Mouse (Mus musculus): Measurements from ENCODE around the gene Commd1. TPM values are rescaled to one million over a fixed set of nuclear protein-coding genes. Genes with fewer than 3 reads are reported as not detected.

Commd1 gene
- polyA plus RNA-seq, 2 experiments: 89.7 to 372 TPM

DNA sequence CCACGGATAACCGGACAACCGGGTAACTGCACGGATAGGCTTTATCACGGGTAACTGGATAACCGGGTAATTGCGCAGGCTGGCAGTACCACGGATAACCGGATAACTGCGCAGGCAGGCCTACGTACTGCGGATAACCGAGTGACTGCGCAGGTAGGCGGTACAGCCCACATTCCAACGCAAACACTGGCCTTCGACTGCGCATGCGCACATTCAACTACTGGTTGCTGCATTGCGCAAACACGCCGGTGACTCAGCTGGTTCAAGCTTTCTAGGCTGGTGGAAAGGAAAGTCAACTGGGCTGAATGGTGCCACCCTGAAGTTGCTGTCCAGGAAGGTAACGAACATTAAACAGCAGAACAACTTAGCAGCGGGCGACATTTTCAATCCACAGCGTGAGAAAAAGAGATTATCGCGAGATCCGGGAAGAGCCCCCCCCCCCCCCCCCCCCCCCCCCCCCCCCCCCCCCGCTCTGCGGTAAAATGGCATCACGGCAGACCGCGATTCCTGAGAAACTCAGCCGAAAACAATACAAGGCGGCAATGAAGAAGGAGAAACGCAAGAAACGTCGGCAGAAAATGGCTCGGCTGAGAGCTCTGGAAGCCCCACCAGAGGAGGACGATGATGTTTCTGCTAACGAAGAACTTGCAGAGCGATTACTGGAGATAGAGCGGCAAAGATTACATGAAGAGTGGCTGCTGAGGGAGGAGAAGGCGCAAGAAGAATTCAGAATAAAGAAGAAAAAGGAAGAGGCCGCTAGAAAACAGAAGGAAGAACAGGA, 9.2 kb downstream of the Commd1 start:
- Histone ChIP-seq H3K9ac (ENCODE audit: low read depth, low read length, severe bottlenecking) (peak overlapping the region; percentile 62), H3K27ac (replicated peaks; ENCODE audit: low read depth, low read length) (peak overlapping the region; percentile 76; the same call in 1 of the 2 replicates), H3K4me3 (replicated peaks; ENCODE audit: low read length) (peak overlapping the region; percentile 54), H3K4me2 (replicated peaks; ENCODE audit: low read depth, low read length, severe bottlenecking) (peak overlapping the region; percentile 62), H3K9me3 (ENCODE audit: control insufficient read depth, low read length) (peaks cover 39% of the 10 kb centered on the region), H3K27me3 (ENCODE audit: control insufficient read depth, insufficient read depth, low read length) (no peaks in the 10 kb centered on the region), H3K4me1 (ENCODE audit: control insufficient read depth, insufficient read depth, low read length) (peaks cover 14% of the 10 kb centered on the region), H3K36me3 (ENCODE audit: control insufficient read depth, insufficient read depth, low read length) (peaks cover 21% of the 10 kb centered on the region; the same call in 1 of the 2 replicates)
- DNase-seq (ENCODE audit: low spot score): peak; percentile 81
- TF ChIP-seq POLR2A (IDR thresholded peaks at IDR 0.05; ENCODE audit: borderline replicate concordance, extremely low read depth, insufficient read depth, insufficient read length): no peak
- WGBS: 60% methylated on average over 44 of the region's 46 CpGs
- ATAC-seq (ENCODE audit: low FRiP score, low read depth): peak; percentile 60

- TF ChIP-seq POLR2A (IDR thresholded peaks at IDR 0.05; ENCODE audit: borderline replicate concordance, extremely low read depth, insufficient read depth, insufficient read length): no peak
Observed at GRCm38 (mm10) chr11:22971835-22972709, 10.1 kb downstream of the Commd1 start, which contains the start of gene Zrsr1. TSS of gene Zrsr1 (plus strand) at chr11:22972005.

GRCm38 (mm10) chr11:22970546-22970945, 11.6 kb downstream of the Commd1 start:
- H3K4me3 ChIP-seq (replicated peaks; ENCODE audit: low read length): no peak overlapping the region
- no peak overlapping the region for H3K27ac ChIP-seq (replicated peaks; ENCODE audit: low read depth, low read length)
- no peak for TF ChIP-seq POLR2A (IDR thresholded peaks at IDR 0.05; ENCODE audit: borderline replicate concordance, extremely low read depth, insufficient read depth, insufficient read length)
- H3K36me3 ChIP-seq (ENCODE audit: control insufficient read depth, insufficient read depth, low read length): peaks cover 7% of the 10 kb centered on the region; the same call in 1 of the 2 replicates
- no peak overlapping the region for H3K9ac ChIP-seq (ENCODE audit: low read depth, low read length, severe bottlenecking)
- no peak for ATAC-seq (ENCODE audit: low FRiP score, low read depth)
- DNase-seq (ENCODE audit: low spot score): no peak
- no peaks in the 10 kb centered on the region for H3K27me3 ChIP-seq (ENCODE audit: control insufficient read depth, insufficient read depth, low read length)
- 96% methylated on average over 1 of the region's 1 CpGs for WGBS
- H3K4me1 ChIP-seq (ENCODE audit: control insufficient read depth, insufficient read depth, low read length): peaks cover 9% of the 10 kb centered on the region
- H3K9me3 ChIP-seq (ENCODE audit: control insufficient read depth, low read length): peaks cover 39% of the 10 kb centered on the region
- H3K4me2 ChIP-seq (replicated peaks; ENCODE audit: low read depth, low read length, severe bottlenecking): no peak overlapping the region

More at GRCm38 (mm10) chr11:22971835-22972709, 10.1 kb downstream of the Commd1 start, which contains the start of gene Zrsr1:
- DNase-seq (ENCODE audit: low spot score) (peak; percentile 65), ATAC-seq (ENCODE audit: low FRiP score, low read depth) (peak; percentile 78)
- peak within 1 kb of the TSS; percentile 76; the same call in 1 of the 2 replicates for H3K27ac ChIP-seq (replicated peaks; ENCODE audit: low read depth, low read length)
- no peaks in the 10 kb centered on the region for H3K27me3 ChIP-seq (ENCODE audit: control insufficient read depth, insufficient read depth, low read length)
- H3K9me3 ChIP-seq (ENCODE audit: control insufficient read depth, low read length): peaks cover 39% of the 10 kb centered on the region
- peak within 1 kb of the TSS; percentile 62 for H3K4me2 ChIP-seq (replicated peaks; ENCODE audit: low read depth, low read length, severe bottlenecking)
- WGBS: 50% methylated on average over 56 of the region's 56 CpGs
- peak within 1 kb of the TSS; percentile 54 for H3K4me3 ChIP-seq (replicated peaks; ENCODE audit: low read length)
- peaks cover 15% of the 10 kb centered on the region; the same call in 1 of the 2 replicates for H3K36me3 ChIP-seq (ENCODE audit: control insufficient read depth, insufficient read depth, low read length)
- H3K4me1 ChIP-seq (ENCODE audit: control insufficient read depth, insufficient read depth, low read length): peaks cover 14% of the 10 kb centered on the region
- H3K9ac ChIP-seq (ENCODE audit: low read depth, low read length, severe bottlenecking): peak within 1 kb of the TSS; percentile 62

DNA sequence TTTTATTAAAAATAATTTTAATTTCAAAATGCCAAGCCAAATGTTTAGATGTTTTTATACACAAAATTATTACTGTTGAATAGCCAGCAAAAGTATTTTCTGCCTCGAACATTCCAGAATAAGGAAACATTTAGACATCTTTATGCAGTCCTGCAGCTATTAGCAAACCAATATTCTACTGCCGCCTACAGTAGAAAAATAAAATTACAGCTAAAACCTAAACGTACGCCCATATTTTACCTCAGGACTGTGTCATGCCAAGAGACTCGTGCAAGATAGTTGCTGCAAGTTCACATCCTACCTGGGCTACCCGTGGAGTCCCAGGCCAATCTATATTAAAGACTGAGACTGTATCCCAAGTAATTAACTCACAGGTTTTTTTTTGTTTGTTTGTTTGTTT, 12.7 kb downstream of the Commd1 start:
- no peak overlapping the region for H3K27ac ChIP-seq (replicated peaks; ENCODE audit: low read depth, low read length)
- peaks cover 6% of the 10 kb centered on the region; the same call in 1 of the 2 replicates for H3K4me1 ChIP-seq (ENCODE audit: control insufficient read depth, insufficient read depth, low read length)
- H3K4me2 ChIP-seq (replicated peaks; ENCODE audit: low read depth, low read length, severe bottlenecking): no peak overlapping the region
- H3K9ac ChIP-seq (ENCODE audit: low read depth, low read length, severe bottlenecking): no peak overlapping the region
- no peaks in the 10 kb centered on the region for H3K27me3 ChIP-seq (ENCODE audit: control insufficient read depth, insufficient read depth, low read length)
- TF ChIP-seq POLR2A (IDR thresholded peaks at IDR 0.05; ENCODE audit: borderline replicate concordance, extremely low read depth, insufficient read depth, insufficient read length): no peak
- peaks cover 7% of the 10 kb centered on the region; the same call in 1 of the 2 replicates for H3K36me3 ChIP-seq (ENCODE audit: control insufficient read depth, insufficient read depth, low read length)
- ATAC-seq (ENCODE audit: low FRiP score, low read depth) (no peak), DNase-seq (ENCODE audit: low spot score) (peak; percentile 33)
- no peak overlapping the region for H3K4me3 ChIP-seq (replicated peaks; ENCODE audit: low read length)
- peaks cover 39% of the 10 kb centered on the region for H3K9me3 ChIP-seq (ENCODE audit: control insufficient read depth, low read length)
- WGBS: 58% methylated on average over 6 of the region's 6 CpGs

DNA sequence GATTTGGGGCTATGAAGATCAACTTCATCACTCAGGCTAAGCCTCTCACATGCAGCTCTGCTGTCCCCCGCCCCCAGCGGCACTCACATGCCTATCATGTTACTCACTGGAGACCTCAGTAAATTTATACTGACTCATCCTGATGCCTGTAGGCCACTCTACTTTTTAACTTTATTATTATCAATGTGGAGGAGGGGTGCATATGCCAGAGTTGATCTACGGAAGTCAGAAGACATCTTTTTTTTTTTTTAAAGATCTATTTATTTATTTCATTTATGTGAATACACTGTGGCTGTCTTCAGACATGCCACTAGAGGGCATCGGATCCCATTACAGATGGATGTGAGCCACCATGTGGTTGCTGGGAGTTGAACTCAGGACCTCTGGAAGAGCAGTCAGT, 16.7 kb downstream of the Commd1 start:
- Histone ChIP-seq H3K27ac (replicated peaks; ENCODE audit: low read depth, low read length) (no peak overlapping the region), H3K27me3 (ENCODE audit: control insufficient read depth, insufficient read depth, low read length) (no peaks in the 10 kb centered on the region), H3K4me3 (replicated peaks; ENCODE audit: low read length) (no peak overlapping the region), H3K36me3 (ENCODE audit: control insufficient read depth, insufficient read depth, low read length) (no peaks in the 10 kb centered on the region), H3K9ac (ENCODE audit: low read depth, low read length, severe bottlenecking) (no peak overlapping the region), H3K4me2 (replicated peaks; ENCODE audit: low read depth, low read length, severe bottlenecking) (no peak overlapping the region), H3K9me3 (ENCODE audit: control insufficient read depth, low read length) (peaks cover 11% of the 10 kb centered on the region; the same call in 1 of the 2 replicates), H3K4me1 (ENCODE audit: control insufficient read depth, insufficient read depth, low read length) (no peaks in the 10 kb centered on the region)
- TF ChIP-seq POLR2A (IDR thresholded peaks at IDR 0.05; ENCODE audit: borderline replicate concordance, extremely low read depth, insufficient read depth, insufficient read length): no peak
- 73% methylated on average over 4 of the region's 4 CpGs for WGBS
- DNase-seq (ENCODE audit: low spot score) (peak; percentile 14), ATAC-seq (ENCODE audit: low FRiP score, low read depth) (no peak)

Data from limb, embryonic 14.5 days (tissue).